Mouse (Mus musculus) myocyte (in vitro differentiated cells): ENCODE measurements around the gene Gtf3c2.
A peak's percentile ranks its signal among the peaks of the same experiment; 100 is the strongest.

Experiments
- POLR2A ChIP-seq: IDR thresholded peaks from one replicate; pipeline ENCODE4 v1.6.1; 2011; ENCODE audit warnings: low read depth, mild to moderate bottlenecking, control low read depth, moderate library complexity; ENCODE audit not compliant: insufficient read length
- POLR2AphosphoS2 ChIP-seq: IDR thresholded peaks from one replicate; pipeline ENCODE4 v1.6.1; 2011; ENCODE audit warnings: low read depth, control low read depth; ENCODE audit not compliant: insufficient read length

- TF ChIP-seq POLR2A: peak; percentile 79
- TF ChIP-seq POLR2AphosphoS2: peak; percentile 100
These were observed 25.8 kb downstream of the Gtf3c2 start, which contains the start of gene Mpv17 for GRCm38 (mm10) chr5:31154152-31154553.
